Mouse (Mus musculus) naive thymus-derived CD4-positive, alpha-beta T cell, adult 2 months (primary cell): ENCODE results near the gene Mxd1.

Source experiments
- DNase-seq: peaks from one replicate; pipeline ENCODE4 v3.0.0-alpha.2; 2011; ENCODE audit warnings: low read depth

Gene Mxd1

GRCm38 (mm10) chr6:86646143-86646542 lies 22.8 kb downstream of the Mxd1 start:
- no peak for DNase-seq

GRCm38 (mm10) chr6:86645551-86645950 lies 23.4 kb downstream of the Mxd1 start:
- DNase-seq = no peak

GRCm38 (mm10) chr6:86644775-86645400 lies 24.1 kb downstream of the Mxd1 start:
- peak; percentile 48 for DNase-seq

GRCm38 (mm10) chr6:86641716-86642115 lies 27.2 kb downstream of the Mxd1 start:
- DNase-seq = no peak

- no peak for DNase-seq
Measured at GRCm38 (mm10) chr6:86640776-86641175, 28.2 kb downstream of the Mxd1 start.

- DNase-seq = no peak
Measured at GRCm38 (mm10) chr6:86640161-86640560, 28.8 kb downstream of the Mxd1 start.

- DNase-seq = no peak
Measured at GRCm38 (mm10) chr6:86639180-86640160, 29.5 kb downstream of the Mxd1 start.

- DNase-seq = peak; percentile 20
Measured at GRCm38 (mm10) chr6:86638434-86638833, 30.5 kb downstream of the Mxd1 start.

- no peak for DNase-seq
Measured at GRCm38 (mm10) chr6:86637860-86638259, 31.1 kb downstream of the Mxd1 start.

- no peak for DNase-seq
Measured at GRCm38 (mm10) chr6:86637171-86637835, 31.7 kb downstream of the Mxd1 start.

- no peak for DNase-seq
Measured at GRCm38 (mm10) chr6:86636495-86636894, 32.5 kb downstream of the Mxd1 start.

- no peak for DNase-seq
Measured at GRCm38 (mm10) chr6:86630141-86630540, 38.8 kb downstream of the Mxd1 start.

- DNase-seq = no peak
Measured at GRCm38 (mm10) chr6:86627946-86628345, 41.0 kb downstream of the Mxd1 start, which contains the start of gene Asprv1. Gene Asprv1, plus strand, starts transcription at chr6:86628164.

GRCm38 (mm10) chr6:86624074-86625030 lies 44.6 kb downstream of the Mxd1 start:
- DNase-seq = no peak

GRCm38 (mm10) chr6:86623201-86623600 lies 45.8 kb downstream of the Mxd1 start:
- no peak for DNase-seq

- no peak for DNase-seq
Measured at GRCm38 (mm10) chr6:86615301-86615700, 53.7 kb downstream of the Mxd1 start.

GRCm38 (mm10) chr6:86610714-86611113 lies 58.2 kb downstream of the Mxd1 start:
- DNase-seq = no peak

GRCm38 (mm10) chr6:86609235-86609634 lies 59.7 kb downstream of the Mxd1 start:
- DNase-seq = no peak

GRCm38 (mm10) chr6:86607471-86607870 lies 61.5 kb downstream of the Mxd1 start:
- peak; percentile 76 for DNase-seq

- no peak for DNase-seq
Measured at GRCm38 (mm10) chr6:86606289-86606688, 62.7 kb downstream of the Mxd1 start.

GRCm38 (mm10) chr6:86605260-86605659 lies 63.7 kb downstream of the Mxd1 start:
- DNase-seq = peak; percentile 30
